Mouse (Mus musculus) lung, embryonic 15.5 days (tissue): ENCODE measurements around the gene Amigo2. TPM values are rescaled to one million over a fixed set of nuclear protein-coding genes. Genes with fewer than 3 reads are reported as not detected.

Experiments
- ATAC-seq: fragments of 200-750 bp; cut with Nextera tagmentation; 2 replicates; pipeline ENCODE4 v1.8.0; 2017; ENCODE audit warnings: moderate number of reproducible peaks, borderline replicate concordance; ENCODE audit not compliant: low FRiP score, low TSS enrichment; ENCODE audit errors: extremely low read depth
- H3K27ac ChIP-seq: fragments of 300-500 bp; sonication (generic); 2 replicates; pipeline ENCODE4 v1.5.1; 2015; ENCODE audit warnings: moderate library complexity, mild to moderate bottlenecking, inconsistent platforms
- H3K27me3 ChIP-seq: fragments of 300-500 bp; sonication (generic); 2 replicates; pipeline ENCODE4 v1.6.1; 2015; ENCODE audit warnings: inconsistent platforms
- H3K36me3 ChIP-seq: fragments of 300-500 bp; sonication (generic); 2 replicates; pipeline ENCODE4 v1.6.1; 2015; ENCODE audit warnings: inconsistent platforms
- H3K4me1 ChIP-seq: fragments of 300-500 bp; sonication (generic); 2 replicates; pipeline ENCODE4 v1.6.1; 2015; ENCODE audit warnings: inconsistent platforms
- H3K4me2 ChIP-seq: fragments of 300-500 bp; sonication (generic); 2 replicates; pipeline ENCODE4 v1.6.1; 2015; ENCODE audit warnings: inconsistent platforms, mild to moderate bottlenecking, moderate library complexity
- H3K4me3 ChIP-seq: fragments of 300-500 bp; sonication (generic); 2 replicates; pipeline ENCODE4 v1.5.1; 2015; ENCODE audit warnings: mild to moderate bottlenecking, inconsistent platforms
- H3K9ac ChIP-seq: fragments of 300-500 bp; sonication (generic); 2 replicates; pipeline ENCODE4 v1.6.1; 2015; ENCODE audit warnings: inconsistent platforms
- H3K9me3 ChIP-seq: fragments of 300-500 bp; sonication (generic); 2 replicates; pipeline ENCODE4 v1.6.1; 2016; ENCODE audit warnings: inconsistent platforms
- WGBS: fragments of 180-500 bp; shearing (Covaris S2); methylation state at CpG from one replicate; pipeline ENCODE4 v1.1.7; 2015; 5-methylcytosine and 5-hydroxymethylcytosine counted together
- polyA plus RNA-seq: library from polyadenylated mRNA; unstranded; fragments of >200 nt; fragmentation: Nextera tagmentation; extraction: Ambion mirVana; gene quantifications from 2 replicates; pipeline ENCODE4 v1.2.1, GENCODE M21; 2015

Gene Amigo2
- polyA plus RNA-seq = 5.5 and 6.0 TPM in 2 replicates

- no peaks in the 10 kb centered on the region for H3K9me3 ChIP-seq
- peak within 1 kb of the TSS; percentile 73 for H3K4me2 ChIP-seq
- peak within 1 kb of the TSS; percentile 66 for H3K27ac ChIP-seq
- peaks cover 23% of the 10 kb centered on the region; the same call in 1 of the 2 replicates for H3K4me1 ChIP-seq
- 0% methylated on average over 115 of the region's 125 CpGs for WGBS
- peak within 1 kb of the TSS; percentile 65 for H3K9ac ChIP-seq
- peak within 1 kb of the TSS; percentile 61 for H3K4me3 ChIP-seq
- peak; percentile 92 for ATAC-seq
- H3K27me3 ChIP-seq = peaks cover 17% of the 10 kb centered on the region
- no peaks in the 10 kb centered on the region for H3K36me3 ChIP-seq
Observed at GRCm38 (mm10) chr15:97246911-97247790, at the start of gene Amigo2, which contains the start of gene Pced1b. Amigo2 (minus strand) TSS chr15:97247287. Pced1b (plus strand) TSS chr15:97247107.

GRCm38 (mm10) chr15:97291291-97292050, 44.4 kb upstream of the Amigo2 start:
- ATAC-seq = no peak
- H3K4me1 ChIP-seq = no peaks in the 10 kb centered on the region
- no peaks in the 10 kb centered on the region for H3K9me3 ChIP-seq
- H3K27me3 ChIP-seq = no peaks in the 10 kb centered on the region
- no peak overlapping the region for H3K4me3 ChIP-seq
- no peaks in the 10 kb centered on the region for H3K36me3 ChIP-seq
- 76% methylated on average over 21 of the region's 21 CpGs for WGBS
- no peak overlapping the region for H3K27ac ChIP-seq
- no peak overlapping the region for H3K4me2 ChIP-seq
- H3K9ac ChIP-seq = no peak overlapping the region

- Histone ChIP-seq H3K4me2 (no peak overlapping the region), H3K27me3 (no peaks in the 10 kb centered on the region), H3K9me3 (no peaks in the 10 kb centered on the region), H3K9ac (no peak overlapping the region), H3K27ac (no peak overlapping the region), H3K36me3 (no peaks in the 10 kb centered on the region), H3K4me1 (no peaks in the 10 kb centered on the region), H3K4me3 (no peak overlapping the region)
- no peak for ATAC-seq
- 89% methylated on average over 6 of the region's 6 CpGs for WGBS
Observed at GRCm38 (mm10) chr15:97290351-97290750, 43.3 kb upstream of the Amigo2 start.

- Histone ChIP-seq H3K4me3 (no peak overlapping the region), H3K9me3 (no peaks in the 10 kb centered on the region), H3K4me1 (no peaks in the 10 kb centered on the region), H3K36me3 (no peaks in the 10 kb centered on the region), H3K27ac (no peak overlapping the region), H3K4me2 (no peak overlapping the region), H3K9ac (no peak overlapping the region), H3K27me3 (no peaks in the 10 kb centered on the region)
- no peak for ATAC-seq
- WGBS = 49% methylated on average over 4 of the region's 4 CpGs
Observed at GRCm38 (mm10) chr15:97289176-97289575, 42.1 kb upstream of the Amigo2 start.

GRCm38 (mm10) chr15:97288690-97289089, 41.6 kb upstream of the Amigo2 start:
- no peak overlapping the region for H3K27ac ChIP-seq
- no peaks in the 10 kb centered on the region for H3K36me3 ChIP-seq
- WGBS = 62% methylated on average over 13 of the region's 13 CpGs
- H3K4me2 ChIP-seq = no peak overlapping the region
- H3K9me3 ChIP-seq = no peaks in the 10 kb centered on the region
- no peaks in the 10 kb centered on the region for H3K4me1 ChIP-seq
- H3K4me3 ChIP-seq = no peak overlapping the region
- H3K27me3 ChIP-seq = no peaks in the 10 kb centered on the region
- H3K9ac ChIP-seq = no peak overlapping the region
- ATAC-seq = no peak

- ATAC-seq = no peak
- Histone ChIP-seq H3K27ac (no peak overlapping the region), H3K9me3 (no peaks in the 10 kb centered on the region), H3K9ac (no peak overlapping the region), H3K4me2 (no peak overlapping the region), H3K36me3 (no peaks in the 10 kb centered on the region), H3K4me3 (no peak overlapping the region), H3K27me3 (no peaks in the 10 kb centered on the region), H3K4me1 (no peaks in the 10 kb centered on the region)
- WGBS = 88% methylated on average over 5 of the region's 5 CpGs
Observed at GRCm38 (mm10) chr15:97287436-97288143, 40.5 kb upstream of the Amigo2 start.

- Histone ChIP-seq H3K27ac (no peak overlapping the region), H3K4me3 (no peak overlapping the region), H3K36me3 (no peaks in the 10 kb centered on the region), H3K9me3 (no peaks in the 10 kb centered on the region), H3K4me1 (no peaks in the 10 kb centered on the region), H3K27me3 (no peaks in the 10 kb centered on the region), H3K9ac (no peak overlapping the region), H3K4me2 (no peak overlapping the region)
- no peak for ATAC-seq
- WGBS = 76% methylated on average over 10 of the region's 10 CpGs
Observed at GRCm38 (mm10) chr15:97286731-97287130, 39.6 kb upstream of the Amigo2 start.

- no peak for ATAC-seq
- Histone ChIP-seq H3K9me3 (no peaks in the 10 kb centered on the region), H3K4me2 (no peak overlapping the region), H3K27me3 (no peaks in the 10 kb centered on the region), H3K27ac (no peak overlapping the region), H3K4me1 (peaks cover 5% of the 10 kb centered on the region), H3K9ac (no peak overlapping the region), H3K36me3 (no peaks in the 10 kb centered on the region), H3K4me3 (no peak overlapping the region)
- 84% methylated on average over 10 of the region's 10 CpGs for WGBS
Observed at GRCm38 (mm10) chr15:97285665-97286212, 38.7 kb upstream of the Amigo2 start.

- WGBS = 66% methylated on average over 5 of the region's 5 CpGs
- no peaks in the 10 kb centered on the region for H3K36me3 ChIP-seq
- H3K9me3 ChIP-seq = no peaks in the 10 kb centered on the region
- H3K4me1 ChIP-seq = peaks cover 6% of the 10 kb centered on the region
- H3K27me3 ChIP-seq = no peaks in the 10 kb centered on the region
- no peak overlapping the region for H3K9ac ChIP-seq
- H3K27ac ChIP-seq = no peak overlapping the region
- H3K4me2 ChIP-seq = no peak overlapping the region
- no peak overlapping the region for H3K4me3 ChIP-seq
- no peak for ATAC-seq
Observed at GRCm38 (mm10) chr15:97284201-97284600, 37.1 kb upstream of the Amigo2 start.

- Histone ChIP-seq H3K4me3 (no peak overlapping the region), H3K4me1 (peaks cover 6% of the 10 kb centered on the region), H3K9ac (no peak overlapping the region), H3K36me3 (no peaks in the 10 kb centered on the region), H3K27ac (no peak overlapping the region), H3K4me2 (0 out of 2 replicates have a peak overlapping the region, but pooled peaks have one; percentile 1), H3K27me3 (no peaks in the 10 kb centered on the region), H3K9me3 (no peaks in the 10 kb centered on the region)
- no peak for ATAC-seq
- 55% methylated on average over 6 of the region's 6 CpGs for WGBS
Observed at GRCm38 (mm10) chr15:97282572-97282881, 35.4 kb upstream of the Amigo2 start.

GRCm38 (mm10) chr15:97281712-97282571, 34.9 kb upstream of the Amigo2 start:
- no peaks in the 10 kb centered on the region for H3K27me3 ChIP-seq
- H3K9me3 ChIP-seq = no peaks in the 10 kb centered on the region
- H3K36me3 ChIP-seq = no peaks in the 10 kb centered on the region
- H3K4me2 ChIP-seq = 0 out of 2 replicates have a peak overlapping the region, but pooled peaks have one; percentile 1
- no peak overlapping the region for H3K27ac ChIP-seq
- no peak overlapping the region for H3K9ac ChIP-seq
- peaks cover 6% of the 10 kb centered on the region for H3K4me1 ChIP-seq
- peak; percentile 53; the same call in 1 of the 2 replicates for ATAC-seq
- H3K4me3 ChIP-seq = no peak overlapping the region
- WGBS = 56% methylated on average over 10 of the region's 10 CpGs
